Mouse (Mus musculus): ENCODE data around the gene Gm37596. TPM values are rescaled to one million over a fixed set of nuclear protein-coding genes. Genes with fewer than 3 reads are reported as not detected.

Gene Gm37596
- polyA plus RNA-seq (2015; fragmentation: Nextera tagmentation; extraction: Ambion mirVana), result not detected in 2 replicates

DNA sequence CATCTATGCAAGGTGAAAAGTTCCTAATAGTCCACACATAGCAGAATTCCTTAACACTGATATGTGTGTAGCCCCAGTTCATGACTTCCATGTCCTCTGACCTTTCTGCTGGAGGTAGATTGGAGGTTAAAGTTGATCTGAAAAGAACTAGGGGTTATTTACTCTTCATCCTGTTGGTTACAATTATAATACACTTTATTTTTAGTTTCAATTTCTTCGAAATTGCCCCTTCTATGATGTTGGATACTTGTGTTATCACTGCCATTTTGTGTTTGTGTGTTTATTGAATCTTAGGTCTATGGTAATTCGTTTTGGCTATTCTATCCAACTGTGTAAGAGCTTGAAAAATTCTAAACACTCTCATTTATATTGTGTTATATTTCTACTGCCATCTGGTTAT, at the start of gene Gm37596:
TSS of gene Gm37596 (minus strand) at position 101 of the 400 bp plus-strand sequence.

DNA sequence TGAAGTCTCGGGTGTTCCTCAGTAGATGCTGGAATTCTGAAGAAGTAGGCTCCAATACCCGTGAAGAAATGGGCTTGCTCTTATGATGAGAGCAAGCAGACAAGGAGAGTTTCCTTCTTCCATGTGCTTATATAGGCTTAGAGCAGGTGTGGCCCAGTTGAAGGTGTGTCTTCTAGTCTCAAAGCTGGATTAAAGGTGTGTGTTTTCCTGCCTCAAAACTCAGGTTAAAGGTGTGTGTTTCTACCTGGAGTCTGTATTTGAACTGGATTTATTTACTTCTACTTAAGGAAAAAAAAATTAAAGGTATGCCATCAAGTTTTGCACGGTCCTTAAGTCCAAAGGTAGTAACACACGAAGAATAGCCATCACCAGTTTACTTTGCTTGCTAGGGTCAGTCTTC, 16.7 kb downstream of the Gm37596 start, which contains the start of gene Tdpoz1:
TSS of gene Tdpoz1 (minus strand) at position 101 of the 400 bp plus-strand sequence.

DNA sequence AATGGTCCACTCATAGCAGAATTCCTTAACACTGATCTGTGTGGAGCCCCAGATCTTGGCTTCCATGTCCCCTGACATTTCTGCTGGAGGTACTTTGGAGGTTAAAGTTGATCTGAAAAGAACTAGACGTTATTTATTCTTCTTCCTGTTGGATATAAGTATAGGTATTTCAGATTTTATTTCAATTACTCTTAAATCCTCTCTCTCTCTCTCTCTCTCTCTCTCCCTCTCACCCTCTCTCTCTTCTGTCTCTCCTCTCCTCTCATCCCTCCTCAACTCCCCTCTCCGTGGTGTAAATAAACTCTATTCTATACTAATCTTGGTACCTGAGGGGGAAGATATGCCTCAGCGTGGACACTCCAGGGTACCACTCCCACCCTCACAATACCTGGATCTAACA, 40.3 kb downstream of the Gm37596 start, which contains the start of gene Tdpoz2:
TSS of gene Tdpoz2 (minus strand) at position 101 of the 400 bp plus-strand sequence.

Other genes starting within 250 kb of the Gm37596 start
- 0.06 and 0.33 TPM in 2 replicates for gene Tchhl1, start 224.3 kb downstream of the Gm37596 start, polyA plus RNA-seq (2015; fragmentation: Nextera tagmentation; extraction: Ambion mirVana)
- gene S100a11, start 172.6 kb downstream of the Gm37596 start, polyA plus RNA-seq (2015; fragmentation: Nextera tagmentation; extraction: Ambion mirVana), result 1,111 and 1,314 TPM in 2 replicates
- gene S100a10, start 138.0 kb downstream of the Gm37596 start, polyA plus RNA-seq (2015; fragmentation: Nextera tagmentation; extraction: Ambion mirVana), result 585 and 1,081 TPM in 2 replicates
- gene Tdpoz2, start 40.4 kb downstream of the Gm37596 start, polyA plus RNA-seq (2015; fragmentation: Nextera tagmentation; extraction: Ambion mirVana), result not detected in 2 replicates
- not detected in 2 replicates for gene Tdpoz1, start 16.8 kb downstream of the Gm37596 start, polyA plus RNA-seq (2015; fragmentation: Nextera tagmentation; extraction: Ambion mirVana)
- gene Gm5773, start 79.9 kb upstream of the Gm37596 start, polyA plus RNA-seq (2015; fragmentation: Nextera tagmentation; extraction: Ambion mirVana), result not detected in 2 replicates
- gene Tdpoz4, start 103.3 kb upstream of the Gm37596 start, polyA plus RNA-seq (2015; fragmentation: Nextera tagmentation; extraction: Ambion mirVana), result not detected in 2 replicates
- gene Tdpoz3, start 132.9 kb upstream of the Gm37596 start, polyA plus RNA-seq (2015; fragmentation: Nextera tagmentation; extraction: Ambion mirVana), result not detected in 2 replicates